Mouse (Mus musculus) limb, embryonic 15.5 days (tissue): ENCODE measurements at regions not wholly inside any gene's neighbourhood (a gene's known extent, or its start where the extent isn't known, plus 50 kb on each side); places are given as distances from the start of the nearest gene placed in this dataset.

Source experiments
- ATAC-seq: fragments of 200-750 bp; cut with Nextera tagmentation; 2 replicates; pipeline ENCODE4 v1.8.0; 2017; ENCODE audit warnings: low read depth, moderate TSS enrichment; ENCODE audit not compliant: insufficient number of reproducible peaks, low FRiP score, low TSS enrichment
- H3K27ac ChIP-seq: fragments of 300-500 bp; sonication (generic); 2 replicates; pipeline ENCODE4 v1.5.1; 2015; ENCODE audit warnings: moderate library complexity, mild to moderate bottlenecking, inconsistent platforms
- H3K27me3 ChIP-seq: fragments of 300-500 bp; sonication (generic); 2 replicates; pipeline ENCODE4 v1.6.1; 2015; ENCODE audit warnings: inconsistent platforms
- H3K36me3 ChIP-seq: fragments of 300-500 bp; sonication (generic); 2 replicates; pipeline ENCODE4 v1.6.1; 2015; ENCODE audit warnings: inconsistent platforms
- H3K4me1 ChIP-seq: fragments of 300-500 bp; sonication (generic); 2 replicates; pipeline ENCODE4 v1.6.1; 2015; ENCODE audit warnings: inconsistent platforms
- H3K4me2 ChIP-seq: fragments of 300-500 bp; sonication (generic); 2 replicates; pipeline ENCODE4 v1.6.1; 2015; ENCODE audit warnings: mild to moderate bottlenecking, inconsistent platforms
- H3K4me3 ChIP-seq: fragments of 300-500 bp; sonication (generic); 2 replicates; pipeline ENCODE4 v1.5.1; 2015; ENCODE audit warnings: mild to moderate bottlenecking, inconsistent platforms
- H3K9ac ChIP-seq: fragments of 300-500 bp; sonication (generic); 2 replicates; pipeline ENCODE4 v1.6.1; 2015; ENCODE audit warnings: inconsistent platforms
- H3K9me3 ChIP-seq: fragments of 300-500 bp; sonication (generic); 2 replicates; pipeline ENCODE4 v1.6.1; 2016; ENCODE audit warnings: inconsistent platforms
- WGBS: fragments of 180-500 bp; shearing (Covaris S2); methylation state at CpG from one replicate; pipeline ENCODE4 v1.1.7; 2015; 5-methylcytosine and 5-hydroxymethylcytosine counted together

- no peak overlapping the region for H3K4me3 ChIP-seq
- no peak overlapping the region; the same call in 1 of the 2 replicates for H3K27ac ChIP-seq
- H3K4me1 ChIP-seq: 0 out of 2 replicates have a peak, but pooled peaks cover 2% of the 10 kb centered on the region
- 47% methylated on average over 4 of the region's 4 CpGs for WGBS
- no peaks in the 10 kb centered on the region for H3K9me3 ChIP-seq
- H3K36me3 ChIP-seq: no peaks in the 10 kb centered on the region
- H3K9ac ChIP-seq: no peak overlapping the region
- ATAC-seq: no peak
- H3K27me3 ChIP-seq: no peaks in the 10 kb centered on the region
- H3K4me2 ChIP-seq: no peak overlapping the region
Measured at GRCm38 (mm10) chr9:42196552-42196951, 67.5 kb downstream of the Sc5d start.

- no peak overlapping the region for H3K4me3 ChIP-seq
- ATAC-seq: no peak
- H3K4me1 ChIP-seq: 0 out of 2 replicates have a peak, but pooled peaks cover 2% of the 10 kb centered on the region
- H3K36me3 ChIP-seq: no peaks in the 10 kb centered on the region
- H3K9me3 ChIP-seq: no peaks in the 10 kb centered on the region
- no peaks in the 10 kb centered on the region for H3K27me3 ChIP-seq
- no peak overlapping the region for H3K4me2 ChIP-seq
- H3K9ac ChIP-seq: no peak overlapping the region
- WGBS: 70% methylated on average over 6 of the region's 6 CpGs
- H3K27ac ChIP-seq: no peak overlapping the region; the same call in 1 of the 2 replicates
Measured at GRCm38 (mm10) chr9:42196110-42196509, 67.9 kb downstream of the Sc5d start.

GRCm38 (mm10) chr9:42195651-42196050 is 68.4 kb downstream of the Sc5d start:
- Histone ChIP-seq H3K27me3 (no peaks in the 10 kb centered on the region), H3K9me3 (no peaks in the 10 kb centered on the region), H3K9ac (no peak overlapping the region), H3K4me3 (no peak overlapping the region), H3K27ac (no peak overlapping the region), H3K36me3 (no peaks in the 10 kb centered on the region), H3K4me2 (no peak overlapping the region), H3K4me1 (0 out of 2 replicates have a peak, but pooled peaks cover 2% of the 10 kb centered on the region)
- 86% methylated on average over 8 of the region's 8 CpGs for WGBS
- ATAC-seq: no peak

- Histone ChIP-seq H3K4me3 (no peak overlapping the region), H3K4me2 (no peak overlapping the region), H3K9ac (no peak overlapping the region), H3K4me1 (0 out of 2 replicates have a peak, but pooled peaks cover 2% of the 10 kb centered on the region), H3K9me3 (no peaks in the 10 kb centered on the region), H3K27me3 (no peaks in the 10 kb centered on the region), H3K36me3 (no peaks in the 10 kb centered on the region), H3K27ac (no peak overlapping the region)
- no peak for ATAC-seq
- WGBS: 80% methylated on average over 6 of the region's 6 CpGs
Measured at GRCm38 (mm10) chr9:42194939-42195338, 69.1 kb downstream of the Sc5d start.

- WGBS: 73% methylated on average over 2 of the region's 2 CpGs
Measured at GRCm38 (mm10) chr9:42194176-42194575, 69.9 kb downstream of the Sc5d start.

GRCm38 (mm10) chr9:42192967-42193733 is 69.1 kb upstream of the Sorl1 start:
- no peak overlapping the region for H3K4me3 ChIP-seq
- H3K27ac ChIP-seq: no peak overlapping the region
- H3K27me3 ChIP-seq: no peaks in the 10 kb centered on the region
- no peak overlapping the region for H3K4me2 ChIP-seq
- no peak overlapping the region for H3K9ac ChIP-seq
- WGBS: 80% methylated on average over 12 of the region's 12 CpGs
- ATAC-seq: no peak
- H3K9me3 ChIP-seq: no peaks in the 10 kb centered on the region
- 0 out of 2 replicates have a peak, but pooled peaks cover 4% of the 10 kb centered on the region for H3K4me1 ChIP-seq
- no peaks in the 10 kb centered on the region for H3K36me3 ChIP-seq

More at GRCm38 (mm10) chr9:42194176-42194575, 69.9 kb downstream of the Sc5d start:
- Histone ChIP-seq H3K4me2 (no peak overlapping the region), H3K36me3 (no peaks in the 10 kb centered on the region), H3K9ac (no peak overlapping the region), H3K4me1 (0 out of 2 replicates have a peak, but pooled peaks cover 2% of the 10 kb centered on the region), H3K27ac (no peak overlapping the region), H3K27me3 (no peaks in the 10 kb centered on the region), H3K4me3 (no peak overlapping the region), H3K9me3 (no peaks in the 10 kb centered on the region)
- ATAC-seq: no peak

GRCm38 (mm10) chr9:42187371-42188228 is 63.5 kb upstream of the Sorl1 start:
- no peaks in the 10 kb centered on the region for H3K27me3 ChIP-seq
- ATAC-seq: 0 out of 2 replicates have a peak, but pooled peaks have one; percentile 61
- 51% methylated on average over 6 of the region's 6 CpGs for WGBS
- H3K4me3 ChIP-seq: no peak overlapping the region
- H3K9ac ChIP-seq: no peak overlapping the region
- H3K36me3 ChIP-seq: no peaks in the 10 kb centered on the region
- no peaks in the 10 kb centered on the region for H3K9me3 ChIP-seq
- H3K4me2 ChIP-seq: no peak overlapping the region
- peak overlapping the region; percentile 79 for H3K27ac ChIP-seq
- peaks cover 18% of the 10 kb centered on the region for H3K4me1 ChIP-seq

- peaks cover 18% of the 10 kb centered on the region for H3K4me1 ChIP-seq
- WGBS: 65% methylated on average over 3 of the region's 3 CpGs
- H3K4me2 ChIP-seq: no peak overlapping the region
- no peak overlapping the region for H3K9ac ChIP-seq
- H3K27ac ChIP-seq: no peak overlapping the region
- ATAC-seq: no peak
- no peaks in the 10 kb centered on the region for H3K9me3 ChIP-seq
- H3K4me3 ChIP-seq: no peak overlapping the region
- no peaks in the 10 kb centered on the region for H3K36me3 ChIP-seq
- no peaks in the 10 kb centered on the region for H3K27me3 ChIP-seq
Measured at GRCm38 (mm10) chr9:42184104-42184635, 60.1 kb upstream of the Sorl1 start.

- no peak for ATAC-seq
- peaks cover 18% of the 10 kb centered on the region for H3K4me1 ChIP-seq
- H3K36me3 ChIP-seq: no peaks in the 10 kb centered on the region
- no peaks in the 10 kb centered on the region for H3K27me3 ChIP-seq
- no peaks in the 10 kb centered on the region for H3K9me3 ChIP-seq
- H3K9ac ChIP-seq: no peak overlapping the region
- H3K27ac ChIP-seq: no peak overlapping the region
- H3K4me2 ChIP-seq: no peak overlapping the region
- WGBS: 31% methylated on average over 5 of the region's 5 CpGs
- H3K4me3 ChIP-seq: no peak overlapping the region
Measured at GRCm38 (mm10) chr9:42183448-42183847, 59.4 kb upstream of the Sorl1 start.

- no peak overlapping the region for H3K4me3 ChIP-seq
- H3K27ac ChIP-seq: no peak overlapping the region
- peaks cover 8% of the 10 kb centered on the region for H3K4me1 ChIP-seq
- no peak overlapping the region for H3K9ac ChIP-seq
- H3K27me3 ChIP-seq: no peaks in the 10 kb centered on the region
- WGBS: 90% methylated on average over 3 of the region's 3 CpGs
- no peaks in the 10 kb centered on the region for H3K36me3 ChIP-seq
- ATAC-seq: no peak
- no peaks in the 10 kb centered on the region for H3K9me3 ChIP-seq
- H3K4me2 ChIP-seq: no peak overlapping the region
Measured at GRCm38 (mm10) chr9:42182400-42182799, 58.3 kb upstream of the Sorl1 start.

- H3K9ac ChIP-seq: no peak overlapping the region
- H3K27me3 ChIP-seq: no peaks in the 10 kb centered on the region
- H3K4me1 ChIP-seq: peaks cover 4% of the 10 kb centered on the region; the same call in 1 of the 2 replicates
- 77% methylated on average over 4 of the region's 4 CpGs for WGBS
- no peak overlapping the region for H3K27ac ChIP-seq
- no peaks in the 10 kb centered on the region for H3K36me3 ChIP-seq
- ATAC-seq: no peak
- H3K9me3 ChIP-seq: no peaks in the 10 kb centered on the region
- no peak overlapping the region for H3K4me3 ChIP-seq
- H3K4me2 ChIP-seq: no peak overlapping the region
Measured at GRCm38 (mm10) chr9:42180152-42180551, 56.1 kb upstream of the Sorl1 start.
